Mouse (Mus musculus) heart, embryonic 15.5 days (tissue): ENCODE measurements around the gene Lcp1. TPM values are rescaled to one million over a fixed set of nuclear protein-coding genes. Genes with fewer than 3 reads are reported as not detected.

Experiments
- ATAC-seq: fragments of 200-750 bp; cut with Nextera tagmentation; replicated peaks from 2 replicates; pipeline ENCODE4 v1.8.0; 2017; ENCODE audit warnings: low read depth, moderate TSS enrichment; ENCODE audit not compliant: insufficient number of reproducible peaks, insufficient read depth, low FRiP score
- H3K27ac ChIP-seq: fragments of 300-500 bp; sonication (generic); 2 replicates; pipeline ENCODE4 v1.5.1; 2015; ENCODE audit warnings: mild to moderate bottlenecking, inconsistent platforms
- H3K27me3 ChIP-seq: fragments of 300-500 bp; sonication (generic); 2 replicates; pipeline ENCODE4 v1.6.1; 2015; ENCODE audit warnings: inconsistent platforms
- H3K36me3 ChIP-seq: fragments of 300-500 bp; sonication (generic); 2 replicates; pipeline ENCODE4 v1.6.1; 2015; ENCODE audit warnings: mild to moderate bottlenecking, inconsistent platforms
- H3K4me1 ChIP-seq: fragments of 300-500 bp; sonication (generic); replicated peaks from 2 replicates; pipeline ENCODE4 v1.6.1; 2015; ENCODE audit warnings: inconsistent platforms
- H3K4me2 ChIP-seq: fragments of 300-500 bp; sonication (generic); 2 replicates; pipeline ENCODE4 v1.6.1; 2015; ENCODE audit warnings: inconsistent platforms, mild to moderate bottlenecking, moderate library complexity
- H3K4me3 ChIP-seq: fragments of 300-500 bp; sonication (generic); 2 replicates; pipeline ENCODE4 v1.5.1; 2015; ENCODE audit warnings: mild to moderate bottlenecking, inconsistent platforms
- H3K9ac ChIP-seq: fragments of 300-500 bp; sonication (generic); 2 replicates; pipeline ENCODE4 v1.6.1; 2015; ENCODE audit warnings: mild to moderate bottlenecking, inconsistent platforms
- H3K9me3 ChIP-seq: fragments of 300-500 bp; sonication (generic); replicated peaks from 2 replicates; pipeline ENCODE4 v1.6.1; 2016; ENCODE audit warnings: inconsistent platforms
- WGBS: fragments of 180-500 bp; shearing (Covaris S2); methylation state at CpG from one replicate; pipeline ENCODE4 v1.1.7; 2015; ENCODE audit warnings: mixed read lengths; 5-methylcytosine and 5-hydroxymethylcytosine counted together
- polyA plus RNA-seq: library from polyadenylated mRNA; unstranded; fragments of >200 nt; fragmentation: Nextera tagmentation; extraction: Ambion mirVana; gene quantifications from 2 replicates; pipeline ENCODE4 v1.2.1, GENCODE M21; 2015

Lcp1 gene
- polyA plus RNA-seq, 1 experiment from 2014 or later: 20.6 TPM

DNA sequence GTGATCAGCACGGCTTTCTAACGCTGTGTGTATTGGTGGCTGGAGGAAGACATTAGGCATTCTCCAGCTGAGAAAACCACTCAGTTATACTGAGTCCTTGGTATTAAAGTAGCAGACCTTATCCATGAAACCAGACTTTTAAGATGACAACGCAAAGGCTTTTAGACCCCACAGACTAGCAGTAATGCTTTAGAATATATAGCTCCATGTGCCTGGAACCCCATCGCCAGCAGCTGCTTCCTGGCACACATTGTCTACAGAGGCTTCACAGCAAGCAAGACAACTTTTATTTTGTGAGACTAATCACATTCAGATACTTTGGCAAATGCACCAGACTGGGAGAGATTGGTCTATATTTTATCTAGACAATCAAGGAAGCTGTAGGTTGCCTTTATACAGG is 75.4 kb downstream of the Lcp1 start:
- WGBS: 93% methylated on average over 4 of the region's 4 CpGs
- H3K27ac ChIP-seq: no peak overlapping the region
- ATAC-seq: no peak
- no peak overlapping the region for H3K4me2 ChIP-seq
- H3K9ac ChIP-seq: no peak overlapping the region
- H3K9me3 ChIP-seq: no peaks in the 10 kb centered on the region
- no peaks in the 10 kb centered on the region for H3K27me3 ChIP-seq
- H3K4me1 ChIP-seq: no peaks in the 10 kb centered on the region
- H3K4me3 ChIP-seq: no peak overlapping the region
- no peaks in the 10 kb centered on the region for H3K36me3 ChIP-seq

DNA sequence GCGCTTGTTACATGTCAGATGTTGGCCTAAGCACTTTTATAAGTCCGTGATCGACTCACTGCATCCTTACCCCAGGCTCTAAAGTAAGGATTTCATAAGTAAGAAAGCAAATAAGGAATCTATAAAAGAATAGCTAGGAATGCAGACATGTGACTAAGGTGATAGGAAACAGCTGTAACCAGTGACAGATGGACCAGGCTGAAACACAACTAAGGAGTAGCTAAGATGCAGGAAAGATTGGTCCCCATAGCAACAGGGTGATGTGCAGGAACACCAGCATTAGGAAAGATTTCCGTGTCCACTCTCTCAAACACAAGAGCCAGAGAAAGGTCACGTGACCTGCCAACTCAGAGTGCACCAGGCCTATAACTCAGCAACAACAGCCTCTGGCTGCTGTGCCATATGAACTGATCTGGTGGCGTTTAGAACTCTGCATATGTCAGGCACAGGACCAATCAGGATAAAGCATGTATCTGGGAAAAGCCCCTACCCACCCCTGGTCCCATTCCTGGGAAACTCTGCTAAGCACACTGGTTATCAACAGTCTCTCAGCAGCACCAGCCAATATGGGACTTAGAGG is 77.8 kb downstream of the Lcp1 start:
- no peaks in the 10 kb centered on the region for H3K36me3 ChIP-seq
- H3K9me3 ChIP-seq: no peaks in the 10 kb centered on the region
- H3K4me1 ChIP-seq: no peaks in the 10 kb centered on the region
- H3K27ac ChIP-seq: no peak overlapping the region
- WGBS: 68% methylated on average over 6 of the region's 6 CpGs
- H3K9ac ChIP-seq: no peak overlapping the region
- no peak for ATAC-seq
- H3K4me2 ChIP-seq: no peak overlapping the region
- no peaks in the 10 kb centered on the region for H3K27me3 ChIP-seq
- no peak overlapping the region for H3K4me3 ChIP-seq

DNA sequence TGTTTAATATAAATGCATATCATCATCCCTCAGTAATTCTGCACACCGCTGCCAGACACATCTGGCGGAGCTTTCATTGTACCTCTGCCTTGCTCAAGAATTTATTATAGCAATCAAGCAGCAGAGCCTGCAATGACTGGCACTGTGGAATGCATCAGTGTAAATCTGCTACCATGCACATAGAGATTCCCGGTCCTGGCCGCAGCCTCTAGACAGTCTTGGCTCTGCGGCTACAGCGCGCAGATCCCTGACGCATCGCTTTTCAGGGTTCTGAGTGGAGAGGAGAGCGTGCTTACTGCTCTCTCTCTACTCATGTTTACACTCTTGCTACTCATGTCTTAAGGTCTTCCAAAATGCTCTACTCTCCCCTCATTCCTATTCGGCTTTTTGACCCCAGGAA is 82.9 kb downstream of the Lcp1 start:
- H3K4me1 ChIP-seq: no peaks in the 10 kb centered on the region
- no peak overlapping the region for H3K4me2 ChIP-seq
- no peak overlapping the region for H3K4me3 ChIP-seq
- WGBS: 82% methylated on average over 11 of the region's 11 CpGs
- ATAC-seq: no peak
- no peak overlapping the region for H3K9ac ChIP-seq
- no peaks in the 10 kb centered on the region for H3K9me3 ChIP-seq
- no peak overlapping the region for H3K27ac ChIP-seq
- no peaks in the 10 kb centered on the region for H3K27me3 ChIP-seq
- no peaks in the 10 kb centered on the region for H3K36me3 ChIP-seq

DNA sequence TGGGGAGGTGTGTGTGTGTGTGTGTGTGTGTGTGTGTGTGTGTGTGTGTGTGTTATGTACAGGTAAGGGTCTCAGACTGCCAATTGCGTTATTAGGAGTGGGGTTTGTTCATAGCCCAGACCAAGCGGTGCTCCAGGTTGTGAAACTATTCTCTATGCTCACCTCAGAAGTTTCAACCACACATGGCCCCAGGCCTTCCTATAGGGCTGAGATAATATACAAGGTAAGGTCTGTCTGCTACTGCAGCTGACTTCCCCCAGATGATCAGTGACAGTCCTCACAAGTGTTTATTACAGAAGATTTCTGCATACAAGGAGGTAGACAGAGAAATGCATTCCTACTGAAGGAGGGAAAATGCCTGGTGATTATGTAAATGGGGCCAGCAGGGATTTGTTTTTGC is 87.9 kb downstream of the Lcp1 start:
- 93% methylated on average over 2 of the region's 2 CpGs for WGBS
- no peaks in the 10 kb centered on the region for H3K27me3 ChIP-seq
- ATAC-seq: no peak

DNA sequence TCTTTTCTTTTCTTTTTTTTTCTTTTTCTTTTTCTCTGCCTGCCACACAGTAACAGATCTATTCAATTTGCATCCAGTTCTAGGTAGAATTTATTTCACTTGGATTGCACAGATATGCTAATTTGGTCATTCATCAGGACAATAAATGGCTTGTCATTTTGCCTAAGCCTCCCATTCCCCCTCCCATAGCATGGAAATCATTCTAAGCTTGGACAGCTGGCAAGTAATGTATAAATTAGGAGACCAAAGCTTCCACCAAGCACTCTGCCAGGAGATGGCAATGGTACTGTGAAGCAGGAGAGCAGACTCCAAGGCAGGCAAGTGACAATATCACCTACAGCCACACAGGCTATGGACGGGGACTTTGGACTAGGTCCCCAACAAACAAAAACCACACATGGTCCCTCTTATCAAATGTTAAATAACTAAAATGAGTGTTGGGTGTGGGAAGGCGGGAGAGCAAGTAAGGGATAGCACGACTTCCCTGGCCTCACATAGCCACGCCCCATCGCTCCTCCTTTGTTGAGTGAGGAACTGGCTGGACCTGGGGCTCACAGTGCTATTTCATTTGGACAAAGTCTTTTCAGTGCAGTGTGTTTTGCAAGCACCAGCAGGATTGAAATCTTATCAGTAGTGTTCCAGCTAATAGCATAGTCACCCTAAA is 88.5 kb downstream of the Lcp1 start:
- ATAC-seq: no peak
- 79% methylated on average over 5 of the region's 5 CpGs for WGBS
- H3K27me3 ChIP-seq: no peaks in the 10 kb centered on the region

More for the DNA sequence above, 87.9 kb downstream of the Lcp1 start:
- no peaks in the 10 kb centered on the region for H3K36me3 ChIP-seq
- no peak overlapping the region for H3K4me3 ChIP-seq
- no peaks in the 10 kb centered on the region for H3K4me1 ChIP-seq
- no peaks in the 10 kb centered on the region for H3K9me3 ChIP-seq
- H3K9ac ChIP-seq: no peak overlapping the region
- no peak overlapping the region for H3K27ac ChIP-seq
- H3K4me2 ChIP-seq: no peak overlapping the region

DNA sequence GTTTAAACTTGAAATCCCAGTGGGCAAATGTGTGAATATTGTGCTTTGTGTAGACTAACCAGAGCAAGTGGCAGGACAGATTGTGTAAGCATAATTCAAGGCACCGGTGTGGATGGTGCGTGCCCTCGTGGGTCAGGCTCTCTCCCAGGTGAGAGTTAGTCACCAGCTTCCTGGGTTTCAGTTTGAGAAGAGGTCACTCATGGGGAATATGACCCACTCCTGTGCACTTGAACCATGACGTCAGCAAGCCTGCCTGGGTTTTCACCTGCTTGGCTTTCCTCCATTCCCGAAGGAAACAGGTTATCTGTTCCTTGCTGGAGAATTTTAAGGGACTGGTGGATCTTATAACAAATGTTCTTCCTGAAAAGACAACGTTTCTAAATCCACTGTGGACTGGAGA is 91.5 kb downstream of the Lcp1 start:
- Histone ChIP-seq H3K9me3 (no peaks in the 10 kb centered on the region), H3K4me2 (no peak overlapping the region), H3K27ac (no peak overlapping the region), H3K36me3 (no peaks in the 10 kb centered on the region), H3K9ac (no peak overlapping the region), H3K4me1 (no peaks in the 10 kb centered on the region), H3K4me3 (no peak overlapping the region), H3K27me3 (no peaks in the 10 kb centered on the region)
- 78% methylated on average over 6 of the region's 6 CpGs for WGBS
- no peak for ATAC-seq

More for the DNA sequence above, 88.5 kb downstream of the Lcp1 start:
- Histone ChIP-seq H3K36me3 (no peaks in the 10 kb centered on the region), H3K9ac (no peak overlapping the region), H3K4me3 (no peak overlapping the region), H3K4me1 (no peaks in the 10 kb centered on the region), H3K9me3 (no peaks in the 10 kb centered on the region), H3K4me2 (no peak overlapping the region), H3K27ac (no peak overlapping the region)

DNA sequence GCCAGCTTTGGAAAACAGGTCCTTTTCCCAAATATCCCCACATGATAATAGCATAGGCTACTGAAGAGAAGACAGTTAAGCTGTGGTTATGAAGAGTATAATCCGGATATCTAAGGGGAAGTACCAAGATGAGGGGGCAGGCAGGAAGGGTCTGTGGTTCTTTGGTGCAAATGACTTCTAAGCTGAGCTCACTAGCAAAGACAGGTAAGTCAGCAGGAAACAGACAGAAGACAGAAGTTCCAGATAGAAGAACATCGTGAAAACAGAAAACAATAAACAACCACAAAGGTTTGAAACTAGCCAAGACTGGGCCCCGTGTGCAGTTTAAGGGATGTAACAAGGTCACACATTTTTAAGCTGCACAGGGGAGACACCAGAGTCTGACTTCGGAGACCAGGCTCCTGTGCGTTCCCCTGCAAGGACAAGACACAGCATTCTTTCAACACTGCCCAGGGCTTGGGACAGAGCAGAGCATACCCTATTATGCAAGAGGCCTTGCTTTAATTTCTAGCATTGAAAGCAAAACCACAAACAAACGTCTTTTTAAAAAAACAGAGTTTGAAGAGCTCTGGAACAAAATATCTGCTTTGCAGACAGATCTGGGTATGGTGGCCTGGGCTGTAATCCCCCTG is 96.7 kb downstream of the Lcp1 start:
- 64% methylated on average over 6 of the region's 6 CpGs for WGBS
- Histone ChIP-seq H3K4me2 (no peak overlapping the region), H3K4me1 (no peaks in the 10 kb centered on the region), H3K27me3 (no peaks in the 10 kb centered on the region), H3K9ac (no peak overlapping the region), H3K9me3 (no peaks in the 10 kb centered on the region), H3K4me3 (no peak overlapping the region), H3K27ac (no peak overlapping the region), H3K36me3 (no peaks in the 10 kb centered on the region)
- no peak for ATAC-seq

DNA sequence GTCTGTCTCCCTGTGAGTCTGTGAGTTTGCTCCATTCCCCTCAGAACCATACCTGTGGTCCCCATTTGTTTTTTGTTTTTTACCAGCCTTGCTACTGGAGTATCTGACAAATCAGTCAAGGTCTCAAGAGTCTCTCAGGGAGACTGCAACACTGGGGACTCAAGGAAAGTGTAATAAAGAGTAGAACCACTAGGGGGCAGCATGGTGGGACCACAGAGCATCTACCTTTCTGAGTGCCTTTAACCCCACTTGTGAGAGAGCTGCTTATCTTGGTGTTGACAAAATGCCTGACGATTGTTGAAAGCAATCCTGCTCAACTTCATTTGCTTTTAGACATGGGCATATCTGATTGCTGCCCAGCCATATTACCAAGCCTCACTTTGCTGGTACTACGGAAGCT is 98.9 kb downstream of the Lcp1 start:
- no peak for ATAC-seq
- 37% methylated on average over 2 of the region's 2 CpGs for WGBS
- Histone ChIP-seq H3K4me1 (no peaks in the 10 kb centered on the region), H3K27ac (no peak overlapping the region), H3K4me3 (no peak overlapping the region), H3K9me3 (no peaks in the 10 kb centered on the region), H3K9ac (no peak overlapping the region), H3K27me3 (no peaks in the 10 kb centered on the region), H3K36me3 (no peaks in the 10 kb centered on the region), H3K4me2 (no peak overlapping the region)

DNA sequence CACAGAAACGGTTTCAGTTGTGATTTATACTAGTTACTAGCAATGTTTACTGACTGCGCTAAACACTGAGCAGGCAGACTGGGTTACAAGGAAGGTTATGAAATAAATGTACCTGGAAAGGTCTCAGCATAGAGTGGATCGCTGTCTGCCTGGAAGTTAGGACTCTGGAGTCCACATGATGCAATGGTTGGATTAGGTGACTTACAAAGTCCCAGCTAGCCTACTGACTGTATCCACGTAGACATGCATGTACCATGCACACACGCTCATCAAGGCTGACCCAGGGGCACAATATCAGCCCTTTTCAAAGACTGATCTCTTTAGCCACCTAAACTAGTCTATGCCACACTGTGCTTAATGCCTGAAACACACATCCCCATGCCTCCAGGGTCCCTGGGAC is 102.2 kb downstream of the Lcp1 start:
- Histone ChIP-seq H3K4me3 (no peak overlapping the region), H3K9ac (no peak overlapping the region), H3K36me3 (no peaks in the 10 kb centered on the region), H3K4me1 (no peaks in the 10 kb centered on the region), H3K4me2 (no peak overlapping the region), H3K9me3 (no peaks in the 10 kb centered on the region), H3K27me3 (no peaks in the 10 kb centered on the region), H3K27ac (no peak overlapping the region)
- WGBS: 89% methylated on average over 5 of the region's 5 CpGs
- no peak for ATAC-seq

DNA sequence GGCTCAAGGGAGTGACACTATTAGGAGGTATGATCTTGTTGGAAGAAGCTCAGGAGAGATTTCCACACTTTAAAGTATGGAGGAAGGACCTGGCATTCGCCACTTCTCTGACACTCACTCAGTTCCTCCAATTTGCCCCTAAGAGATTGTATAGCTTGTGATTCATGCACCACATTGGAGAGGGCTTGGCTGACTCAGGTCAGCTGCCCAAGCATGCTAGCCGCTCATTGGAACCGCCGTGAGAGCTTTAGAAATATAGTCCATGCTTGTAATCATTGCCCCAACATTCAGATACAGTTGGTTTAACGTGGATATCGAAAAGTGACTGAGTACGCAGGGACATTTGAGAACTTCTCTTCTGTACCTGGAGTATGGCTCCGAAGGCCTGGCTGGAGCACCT is 104.7 kb downstream of the Lcp1 start:
- Histone ChIP-seq H3K4me2 (no peak overlapping the region), H3K4me1 (no peaks in the 10 kb centered on the region), H3K9me3 (no peaks in the 10 kb centered on the region), H3K27ac (no peak overlapping the region), H3K36me3 (no peaks in the 10 kb centered on the region), H3K4me3 (no peak overlapping the region), H3K9ac (no peak overlapping the region), H3K27me3 (no peaks in the 10 kb centered on the region)
- WGBS: 82% methylated on average over 8 of the region's 8 CpGs
- ATAC-seq: no peak

DNA sequence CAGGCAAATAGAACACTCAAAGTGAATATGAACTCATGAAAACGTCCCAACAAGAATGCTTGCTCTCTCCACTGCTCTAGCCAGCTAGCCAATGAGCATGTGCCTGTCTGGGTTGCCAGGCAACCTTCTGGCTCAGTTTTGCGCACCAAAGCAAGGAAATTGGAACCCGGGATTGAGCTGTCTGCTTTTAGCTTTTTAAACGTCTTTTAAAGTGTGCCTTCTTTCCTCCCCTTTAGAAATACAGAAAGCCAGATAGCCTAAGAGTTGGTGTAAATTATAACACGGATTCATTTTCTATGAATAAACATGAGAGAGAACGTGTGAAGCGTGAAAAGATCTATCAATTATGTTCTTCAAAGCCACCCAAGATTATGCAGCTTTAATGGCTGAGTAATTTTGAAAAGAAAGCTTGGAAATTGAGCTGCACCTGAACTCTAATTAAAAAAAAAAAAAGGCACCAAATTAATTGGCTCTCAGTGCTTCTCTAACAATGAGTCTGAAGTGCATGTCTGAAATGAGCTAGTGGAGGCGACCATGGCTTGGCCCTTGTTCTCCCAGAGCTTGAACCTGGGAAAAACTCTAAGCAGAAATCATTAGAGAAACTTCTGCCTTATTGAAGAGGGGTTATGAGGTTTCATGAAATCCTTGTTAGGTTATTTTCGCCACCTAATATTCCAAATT is 105.2 kb downstream of the Lcp1 start:
- ATAC-seq: no peak
- H3K27me3 ChIP-seq: no peaks in the 10 kb centered on the region

More for the DNA sequence above, 105.2 kb downstream of the Lcp1 start:
- H3K9me3 ChIP-seq: no peaks in the 10 kb centered on the region
- no peaks in the 10 kb centered on the region for H3K36me3 ChIP-seq
- no peak overlapping the region for H3K4me3 ChIP-seq
- WGBS: 66% methylated on average over 9 of the region's 9 CpGs
- no peak overlapping the region for H3K27ac ChIP-seq
- no peaks in the 10 kb centered on the region for H3K4me1 ChIP-seq
- H3K4me2 ChIP-seq: no peak overlapping the region
- H3K9ac ChIP-seq: no peak overlapping the region
